Mouse (Mus musculus) lung, adult 2 months (tissue): ENCODE measurements around the gene Jarid2.

Experiments
- CTCF ChIP-seq: fragments of 200-500 bp; IDR thresholded peaks from 2 replicates; pipeline ENCODE4 v1.5.1; 2011; ENCODE audit warnings: mild to moderate bottlenecking, low read length, control low read depth; ENCODE audit not compliant: insufficient read depth
- POLR2A ChIP-seq: fragments of 200-500 bp; IDR thresholded peaks from 2 replicates; pipeline ENCODE4 v1.6.1; 2011; ENCODE audit warnings: low read depth, mild to moderate bottlenecking, control low read depth, low read length, borderline replicate concordance; ENCODE audit errors: extremely low read depth

DNA sequence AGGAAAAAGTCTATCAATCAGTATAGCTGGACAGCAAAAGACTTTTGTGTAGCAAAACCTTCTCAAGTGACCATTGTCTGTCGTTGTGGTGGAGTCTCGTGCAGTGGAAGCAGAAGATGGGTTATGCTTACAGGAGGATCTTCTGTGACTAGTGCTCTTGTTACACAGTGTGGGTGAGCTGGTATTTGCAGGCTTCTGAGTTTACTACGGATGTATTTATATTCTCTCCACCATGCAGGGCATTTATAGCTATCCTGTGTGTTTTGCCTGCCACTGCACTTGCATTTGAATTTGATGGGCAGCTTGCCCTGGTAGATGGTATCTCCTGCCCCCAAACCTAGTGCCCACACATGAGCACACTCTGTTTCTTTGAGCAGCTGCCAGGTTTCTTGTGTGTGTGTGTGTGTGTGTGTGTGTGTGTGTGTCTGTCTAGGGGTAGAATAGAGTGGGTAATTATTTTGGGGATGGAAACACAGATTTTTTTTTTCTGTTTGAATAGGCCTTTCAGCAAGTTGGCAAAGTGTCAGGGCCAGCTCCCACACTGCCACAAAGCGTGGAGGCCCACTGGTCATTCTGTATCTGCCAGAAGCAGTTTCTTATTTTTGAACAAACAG, 138.9 kb downstream of the Jarid2 start:
- no peak for TF ChIP-seq CTCF
- TF ChIP-seq POLR2A, result no peak
